Mouse (Mus musculus): ENCODE measurements around the gene Peli2.

DNA sequence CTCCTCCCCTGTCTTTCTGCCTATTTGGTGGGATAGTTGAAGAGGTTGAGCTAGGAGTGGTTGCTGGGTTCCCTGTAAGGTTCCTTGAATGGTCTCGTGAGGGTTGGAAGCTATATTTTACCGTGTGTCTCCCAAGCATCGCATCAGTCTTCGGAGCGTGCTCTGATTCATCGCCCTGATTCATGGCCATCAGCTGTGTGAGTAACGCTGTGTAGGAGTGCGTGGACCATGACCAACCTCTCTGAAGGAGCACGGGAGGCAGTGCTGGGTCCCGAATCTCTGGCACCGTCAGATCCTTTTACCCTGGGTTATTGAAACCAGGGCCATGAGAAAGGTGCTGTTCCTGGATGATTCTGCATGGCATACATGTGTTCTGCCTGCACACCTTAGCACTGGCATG, 92.2 kb downstream of the Peli2 start:
- TF ChIP-seq CTCF (IDR thresholded peaks at IDR 0.05; ENCODE audit: control insufficient read depth, insufficient read depth, insufficient replicate concordance, low read depth, low read length): no peak
- no peak for TF ChIP-seq POLR2A (IDR thresholded peaks at IDR 0.05; ENCODE audit: control insufficient read depth, low read depth, low read length)

Data from testis, adult 2 months (tissue).